Mouse (Mus musculus) right cerebral cortex, adult 18-20 months (tissue): ENCODE data around the gene Figla.

ENCODE experiments used
- DNase-seq: peaks from one replicate; pipeline ENCODE4 v3.0.0; 2022; ENCODE audit warnings: mixed read lengths

Gene Figla

DNA sequence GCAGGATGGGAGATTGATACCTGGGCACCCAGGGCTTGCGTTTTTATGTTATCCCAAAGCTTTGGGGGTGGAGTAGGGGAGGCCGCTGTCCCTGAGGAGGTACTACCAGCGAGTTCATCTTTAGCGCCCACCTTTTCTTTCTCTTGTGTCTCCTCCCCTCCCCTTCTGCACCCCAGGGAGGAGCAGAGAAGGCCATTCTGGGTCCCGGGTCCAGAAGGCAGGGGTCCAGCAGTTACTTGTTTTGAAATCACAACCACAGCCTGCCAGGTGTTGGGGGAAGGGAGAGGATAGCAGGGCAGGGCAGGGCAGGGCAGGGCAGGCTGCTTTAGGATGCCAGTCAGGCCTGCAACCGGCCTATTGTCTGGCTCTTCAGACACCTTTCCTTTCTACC lies 13.3 kb downstream of the Figla start:
- no peak for DNase-seq

DNA sequence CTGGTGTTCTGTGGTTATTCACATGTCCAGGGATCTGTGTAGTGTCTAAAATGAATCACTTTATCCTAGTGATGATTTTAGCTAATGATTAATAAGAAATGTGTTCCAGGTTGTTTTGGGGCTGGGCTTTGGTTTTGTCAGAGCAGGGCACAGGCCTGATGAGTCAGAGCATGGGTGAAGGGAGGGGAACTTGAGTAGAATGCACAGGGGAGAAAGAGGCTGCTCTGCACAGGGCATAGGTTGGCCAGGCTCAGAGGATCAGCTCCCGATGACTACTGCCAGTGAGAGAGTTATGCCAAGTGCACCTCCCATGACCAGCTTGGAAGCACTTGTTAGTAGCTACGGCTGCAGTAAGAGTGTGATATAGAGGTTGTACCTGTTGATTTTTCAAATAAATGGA lies 15.6 kb downstream of the Figla start:
- no peak for DNase-seq

DNA sequence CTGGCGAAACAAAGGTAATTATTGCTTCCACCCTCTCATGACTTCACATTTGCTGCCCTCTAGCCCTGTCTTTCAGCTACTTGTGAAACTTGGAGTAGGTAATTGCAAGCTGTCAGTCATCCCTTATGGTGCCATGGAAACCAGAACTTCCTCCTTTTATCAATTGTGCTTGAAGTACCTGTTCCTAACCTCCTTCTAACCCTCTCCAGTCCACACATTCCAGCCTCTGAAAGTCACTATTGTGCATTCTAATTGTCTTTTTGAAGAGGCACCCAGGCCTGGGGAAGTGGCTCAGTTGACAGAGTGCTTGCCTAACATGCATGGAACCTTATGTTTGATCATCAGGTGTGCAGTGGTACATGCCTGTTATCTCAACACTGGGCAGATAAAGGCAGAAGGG lies 17.7 kb downstream of the Figla start:
- DNase-seq = no peak

DNA sequence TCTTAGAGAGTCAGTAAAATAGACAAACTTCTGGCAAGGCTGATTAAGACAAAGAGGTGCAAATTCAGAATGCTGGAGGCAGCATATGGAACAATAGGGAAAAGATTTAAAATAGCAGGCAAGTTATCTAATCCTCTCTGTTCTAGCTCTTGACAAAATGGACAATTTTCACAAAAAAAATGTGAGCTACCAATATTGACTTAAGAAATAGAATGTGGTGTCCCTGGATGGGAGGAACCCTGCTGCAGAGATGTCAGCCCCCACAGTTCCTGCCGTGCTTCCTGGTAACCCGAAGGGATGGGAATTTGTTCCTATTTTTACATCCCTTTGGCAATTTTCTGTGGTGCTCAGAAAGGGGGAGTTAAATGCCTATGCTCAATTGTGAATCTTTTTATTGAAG lies 22.9 kb downstream of the Figla start:
- peak; percentile 62 for DNase-seq

DNA sequence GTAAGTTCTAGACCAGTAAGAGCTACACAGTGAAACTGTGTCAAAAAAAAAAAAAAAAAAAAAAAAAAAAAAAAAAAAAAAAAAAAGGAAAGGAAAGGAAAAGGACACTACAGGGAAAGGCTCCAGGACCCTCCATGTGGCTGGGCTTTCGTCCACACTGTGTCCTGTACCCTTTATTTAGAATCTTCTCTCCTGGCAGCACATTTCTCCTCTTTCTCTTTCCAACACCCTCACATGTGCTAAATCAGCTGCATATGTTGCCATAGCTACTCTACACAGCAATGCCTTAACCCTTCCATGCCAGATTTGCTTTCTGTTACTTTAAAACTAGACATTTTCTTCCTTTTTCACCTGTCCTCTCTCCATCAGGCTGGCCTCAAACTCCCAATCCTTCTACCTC lies 24.2 kb downstream of the Figla start:
- DNase-seq = peak; percentile 39

DNA sequence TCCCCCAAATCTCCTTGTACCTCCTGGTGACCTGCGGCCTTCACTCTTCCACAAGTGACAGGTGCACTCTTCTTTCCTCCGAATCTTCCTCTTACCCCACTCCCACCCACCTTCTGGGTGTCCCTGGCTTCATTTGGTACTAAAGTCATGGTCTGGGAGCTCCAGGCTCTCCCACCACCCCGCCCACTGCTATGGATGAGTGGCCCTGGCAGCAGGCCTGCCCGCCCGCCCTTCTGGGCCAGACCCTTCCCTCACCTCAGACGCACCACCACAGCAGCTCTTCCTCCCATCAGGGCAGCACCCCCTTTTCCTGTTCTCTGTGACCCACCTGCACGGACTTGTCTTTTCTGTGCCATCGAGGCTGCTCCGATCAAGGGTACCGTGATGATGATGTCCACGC lies 31.5 kb downstream of the Figla start:
- DNase-seq = no peak

DNA sequence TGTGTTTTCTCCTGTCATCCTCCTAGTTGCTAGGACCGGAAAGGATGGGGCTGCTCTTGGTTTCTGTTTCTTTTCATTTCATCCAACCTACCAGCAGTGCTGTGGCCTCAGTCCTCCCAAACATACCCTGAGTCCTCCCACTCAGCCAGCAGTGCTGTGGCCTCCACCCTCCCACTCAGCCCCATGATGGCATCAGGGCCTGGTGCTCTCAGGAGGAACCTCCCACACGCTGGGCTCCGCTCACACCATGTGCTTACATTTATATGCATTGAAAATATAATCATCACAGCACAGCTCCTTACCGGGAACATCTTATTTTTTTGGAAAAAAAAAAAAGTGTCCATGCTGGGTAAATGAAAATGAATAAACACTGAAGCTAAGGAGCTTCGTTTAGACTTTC lies 32.5 kb downstream of the Figla start:
- peak; percentile 93 for DNase-seq

DNA sequence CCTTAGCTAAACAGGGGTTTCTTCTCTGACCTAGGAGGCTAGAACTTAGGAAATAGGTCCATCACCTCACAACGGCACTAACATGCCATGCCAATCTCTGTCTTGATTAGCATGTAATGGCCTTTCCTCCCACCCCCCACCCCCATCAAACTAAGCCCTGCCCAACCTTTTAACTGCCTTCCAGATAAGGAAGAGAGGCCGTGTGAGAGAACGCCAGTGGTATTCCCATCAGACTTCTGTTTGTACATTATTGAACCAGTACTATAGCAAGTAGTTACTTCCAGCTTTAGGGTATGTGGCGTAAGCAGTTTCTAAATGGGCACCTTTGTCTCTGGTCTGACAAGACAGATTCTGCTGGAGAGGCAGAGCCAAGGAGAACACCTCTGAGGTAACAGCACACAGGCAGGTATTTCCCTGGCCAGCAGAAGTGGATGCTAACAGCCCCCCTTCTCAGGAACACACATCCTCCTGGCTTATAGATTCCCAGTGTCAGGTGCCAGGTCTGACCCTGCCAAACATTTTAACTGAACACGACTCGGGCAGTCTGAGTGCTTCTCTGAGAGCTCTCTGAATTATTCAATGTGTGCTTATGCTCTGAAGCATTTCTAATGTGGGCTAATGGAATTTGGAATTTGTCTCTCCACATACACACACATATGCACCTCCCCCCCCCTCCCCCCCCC lies 34.8 kb downstream of the Figla start:
- no peak for DNase-seq

DNA sequence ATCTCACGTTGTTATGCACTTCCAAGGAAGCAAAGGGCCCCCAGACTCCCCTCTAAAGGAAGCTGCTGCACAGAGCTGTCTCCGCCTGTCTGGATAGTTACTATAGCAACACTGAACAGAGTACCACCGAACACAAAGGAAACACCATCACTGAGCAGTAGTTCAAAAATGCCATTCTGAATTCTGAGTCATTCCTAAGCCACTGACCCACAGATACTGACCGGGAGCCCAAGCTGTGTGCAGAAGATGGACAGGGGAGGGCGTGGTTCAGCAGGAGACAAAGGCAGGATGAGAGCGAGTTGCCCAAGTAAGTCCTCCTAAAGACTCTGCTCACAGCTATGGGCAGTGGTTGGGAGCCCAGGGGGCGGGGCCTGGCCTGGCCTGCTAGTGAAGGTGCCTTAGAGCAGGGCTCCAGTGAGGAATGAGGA lies 36.1 kb downstream of the Figla start:
- DNase-seq = no peak

DNA sequence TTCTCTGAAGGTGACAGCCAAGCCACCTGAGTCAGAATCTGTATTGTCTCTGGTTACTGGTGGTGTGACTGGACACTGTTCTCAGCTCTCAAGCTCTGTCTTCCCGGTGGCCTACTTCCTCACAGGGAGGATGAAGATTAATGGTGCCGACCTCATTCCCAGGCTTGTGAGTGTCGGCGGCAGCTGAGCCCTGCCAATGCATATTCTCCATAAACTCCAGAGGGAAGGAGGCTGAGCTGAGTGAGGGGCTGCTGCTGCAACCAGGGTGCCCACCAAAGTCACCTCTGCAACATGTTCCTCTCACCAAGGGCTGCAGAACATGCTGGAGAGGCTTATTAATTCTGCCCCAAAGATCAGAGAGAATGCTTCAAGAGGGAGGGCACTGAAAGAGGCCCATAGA lies 36.6 kb downstream of the Figla start:
- DNase-seq = no peak

DNA sequence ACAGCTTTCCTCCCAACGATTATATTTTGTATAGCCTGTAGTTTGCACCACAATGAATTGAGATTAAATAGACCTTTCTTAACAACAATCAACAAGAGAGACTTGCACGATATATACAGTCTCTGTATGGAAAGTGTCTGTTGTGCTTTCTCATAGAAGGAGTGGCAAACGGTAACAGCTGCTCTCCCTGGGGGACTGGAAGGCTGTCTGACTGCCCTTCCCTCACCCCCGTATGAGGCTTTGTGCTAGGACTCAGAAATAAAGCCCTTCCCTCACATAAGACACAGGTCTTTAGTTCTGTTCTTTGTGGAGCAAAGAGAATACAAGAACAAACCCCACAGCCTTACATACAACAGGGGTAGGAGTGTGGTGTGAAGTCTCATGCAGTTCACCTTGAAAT lies 37.1 kb downstream of the Figla start:
- DNase-seq = no peak

DNA sequence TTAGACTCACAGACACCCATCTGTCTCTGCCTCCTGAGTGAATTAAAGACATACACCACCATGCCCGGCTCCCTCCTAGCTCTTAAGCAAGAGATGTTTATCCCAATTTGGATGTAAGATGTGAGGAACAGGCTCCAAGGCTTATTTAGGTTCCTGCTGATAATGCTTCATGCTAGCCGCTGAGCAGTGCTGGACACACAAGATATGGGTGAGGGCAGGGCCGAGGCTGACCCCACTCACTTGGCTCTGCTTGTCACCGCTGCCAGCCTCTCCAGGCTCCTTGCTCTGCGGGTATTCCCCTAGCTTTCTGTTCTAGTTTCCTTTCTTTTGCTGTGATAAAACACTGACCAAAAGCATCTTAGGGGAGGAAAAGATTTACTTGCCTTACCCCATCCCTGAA lies 37.6 kb downstream of the Figla start:
- no peak for DNase-seq

DNA sequence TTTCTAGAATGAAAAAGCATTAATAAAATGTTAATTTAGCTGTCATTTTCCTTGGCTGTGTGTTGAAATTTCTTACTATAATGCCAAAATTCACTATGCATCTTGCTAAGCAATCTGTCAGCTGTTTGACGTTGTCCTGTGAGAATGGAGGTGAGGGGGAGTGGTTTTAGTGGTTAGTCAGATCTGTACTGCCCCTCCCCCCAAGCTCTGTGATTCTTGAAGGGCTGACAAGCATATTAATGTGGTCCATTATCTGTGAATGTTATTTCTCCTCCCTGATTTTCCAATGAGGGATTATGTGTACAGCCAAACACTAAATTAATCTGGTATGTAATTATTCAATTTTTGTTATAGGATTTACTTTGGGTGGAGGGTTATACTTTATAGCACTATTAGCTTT lies 42.5 kb downstream of the Figla start:
- DNase-seq = no peak

DNA sequence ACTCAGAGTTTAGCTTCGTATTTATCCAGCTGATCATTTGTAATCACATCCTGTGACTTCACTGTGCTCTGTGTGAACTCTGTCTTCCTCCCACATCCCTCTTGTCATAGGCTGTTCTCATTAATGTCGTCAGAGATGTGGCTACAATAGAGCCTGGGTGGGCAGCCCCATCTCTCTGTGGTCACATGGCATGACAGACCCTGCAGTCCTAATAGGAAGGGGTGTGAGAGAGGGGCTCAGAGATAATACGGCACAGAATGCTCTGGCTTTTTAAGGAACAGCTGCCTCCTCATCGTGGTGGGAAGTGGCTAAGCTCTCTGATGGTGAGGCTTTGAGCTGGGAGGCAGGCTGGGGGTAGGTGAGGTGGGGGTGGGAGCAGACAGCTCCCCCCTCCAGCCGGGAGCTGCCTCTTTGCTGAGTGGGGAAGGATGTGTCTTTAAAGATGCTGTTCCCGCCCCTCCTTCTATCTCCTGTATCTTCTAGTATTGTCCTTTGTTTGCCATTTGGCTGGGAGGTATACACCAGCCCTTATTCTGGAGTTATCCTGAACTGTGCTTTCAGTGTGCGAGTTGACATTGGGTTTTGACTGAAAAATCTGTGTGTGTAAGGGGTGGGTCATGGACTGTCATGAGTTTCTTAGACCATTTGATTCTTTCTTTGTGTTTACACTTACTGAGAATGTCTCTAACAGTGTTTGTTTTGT lies 43.3 kb downstream of the Figla start:
- DNase-seq = peak; percentile 47

DNA sequence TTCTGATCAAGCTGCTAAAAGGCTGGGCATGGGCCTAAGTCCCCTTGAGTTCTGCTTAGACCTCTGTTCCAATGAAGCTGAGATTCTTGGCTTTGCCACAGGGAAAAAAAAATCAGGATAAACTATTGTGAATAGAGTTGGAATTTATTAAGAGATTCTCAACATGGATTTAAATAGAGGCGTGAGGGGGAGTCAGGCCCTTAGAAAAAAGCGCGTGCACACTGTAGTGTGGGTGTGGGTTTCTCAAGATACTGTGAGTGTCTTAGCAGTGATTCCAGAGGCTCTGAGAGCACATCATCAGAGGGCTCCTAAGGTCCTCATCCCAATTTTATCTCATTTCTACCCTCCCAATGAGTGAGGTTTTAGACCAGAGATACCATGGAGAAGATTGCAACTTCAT lies 44.2 kb downstream of the Figla start:
- no peak for DNase-seq

DNA sequence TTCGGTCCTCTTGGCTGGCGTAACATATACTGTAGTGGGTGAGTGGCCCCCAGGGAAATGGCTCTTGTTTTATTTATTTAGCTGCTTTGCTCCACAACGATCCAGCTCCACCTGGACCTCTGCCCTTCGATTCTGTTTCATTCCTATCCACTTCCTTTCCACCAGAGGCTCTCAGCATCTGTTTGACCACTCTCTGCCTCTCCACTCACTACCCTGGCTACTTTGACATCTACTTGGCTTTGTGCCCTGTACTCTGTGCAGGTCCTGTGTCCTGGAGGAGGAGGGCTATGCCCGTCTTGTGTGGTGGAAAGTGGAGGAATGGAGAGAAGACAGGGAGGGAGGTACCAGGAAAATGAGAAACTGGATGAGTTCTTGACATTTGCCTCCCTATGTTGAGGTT lies 46.3 kb downstream of the Figla start:
- no peak for DNase-seq

DNA sequence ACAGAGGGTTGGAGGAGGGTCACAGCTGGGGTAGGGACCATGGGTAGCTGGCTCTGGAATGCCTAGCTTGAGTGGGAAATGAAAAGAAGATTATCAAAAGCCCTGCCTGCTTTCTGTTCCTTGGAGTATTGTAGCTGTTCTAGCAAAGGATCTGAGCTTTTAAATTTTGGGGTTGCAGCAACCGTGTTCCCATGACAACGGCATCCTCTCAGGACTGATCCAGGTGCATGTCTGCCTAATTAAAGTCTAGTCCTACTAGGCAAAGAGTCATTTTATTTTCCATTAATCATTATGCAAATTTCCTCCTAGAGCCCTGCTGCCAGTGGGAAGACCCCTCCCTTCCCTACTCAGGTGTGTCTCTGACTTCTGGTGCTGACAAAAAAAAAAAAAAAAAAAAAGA lies 46.7 kb downstream of the Figla start:
- DNase-seq = no peak

DNA sequence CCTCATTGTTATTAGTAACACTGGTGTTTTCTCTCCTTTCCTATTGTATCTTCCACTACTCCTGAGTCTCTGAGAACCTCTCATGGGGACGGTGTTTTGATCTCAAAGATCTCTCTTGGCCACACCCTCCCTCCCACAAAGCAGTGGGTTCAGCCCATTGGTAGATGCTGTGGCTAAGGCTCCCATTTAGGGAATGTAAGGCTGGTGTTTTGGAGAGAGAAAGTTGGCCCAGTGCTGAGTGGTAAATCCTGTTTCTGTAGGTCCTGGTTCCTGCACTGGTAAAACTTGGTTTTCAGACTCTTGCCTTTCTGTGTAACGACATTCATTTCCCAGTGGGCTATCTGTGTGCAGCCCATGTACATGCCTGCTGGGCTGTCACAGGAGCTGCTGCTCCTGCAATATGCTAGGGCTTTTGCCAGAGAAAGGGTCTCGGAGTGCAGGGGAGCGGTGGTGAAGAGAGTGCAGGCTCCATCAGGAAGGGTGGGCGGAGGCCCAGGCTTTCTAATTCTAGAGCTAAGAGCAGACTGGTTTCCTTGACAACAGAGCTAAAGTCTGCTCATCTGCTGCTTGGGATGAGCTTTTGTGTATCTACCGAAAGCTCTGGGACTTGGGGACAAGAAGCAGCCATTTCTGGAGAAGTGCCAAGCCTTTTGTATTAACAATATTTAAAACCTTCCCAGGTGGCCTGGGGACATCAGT lies 48.5 kb downstream of the Figla start:
- peak; percentile 87 for DNase-seq

DNA sequence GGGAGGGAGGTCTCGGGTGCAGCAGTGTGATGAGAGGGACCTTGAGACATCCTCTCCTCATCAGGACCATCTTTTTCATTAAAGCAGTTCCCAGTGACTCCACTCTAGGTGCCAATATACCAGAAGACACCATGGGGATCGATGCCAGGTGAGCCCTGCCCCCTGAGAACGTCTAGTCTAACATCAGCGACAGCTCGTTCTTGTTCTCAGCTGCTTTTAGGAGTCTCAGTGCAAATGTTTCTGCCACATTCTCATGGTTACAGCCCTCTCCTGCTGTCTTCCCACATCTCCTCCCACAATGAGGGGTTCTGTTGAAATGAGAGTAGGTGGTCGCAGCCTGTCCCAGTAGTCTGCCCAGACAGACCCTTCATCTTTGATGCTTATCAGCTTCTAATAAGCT lies 50.8 kb downstream of the Figla start:
- DNase-seq = no peak

DNA sequence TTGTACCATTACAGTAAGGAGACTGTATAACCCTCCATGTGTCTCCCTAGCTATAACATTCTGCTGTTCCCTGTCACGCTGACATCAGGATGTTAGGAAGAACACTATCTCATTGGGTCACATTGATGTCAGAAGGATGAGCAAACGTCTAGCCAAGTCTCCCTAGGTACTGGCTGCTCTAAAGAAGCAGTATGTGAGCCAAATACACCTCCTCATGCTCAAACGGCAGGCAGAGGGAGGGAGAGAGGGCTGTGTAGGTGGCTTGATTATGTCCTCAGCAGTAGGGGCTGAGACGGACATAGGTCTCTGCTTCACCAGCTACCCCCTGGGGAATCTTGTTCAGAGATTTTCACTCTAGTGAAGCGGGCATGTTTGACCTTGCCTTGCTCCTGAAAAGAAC lies 51.2 kb downstream of the Figla start:
- peak; percentile 57 for DNase-seq

DNA sequence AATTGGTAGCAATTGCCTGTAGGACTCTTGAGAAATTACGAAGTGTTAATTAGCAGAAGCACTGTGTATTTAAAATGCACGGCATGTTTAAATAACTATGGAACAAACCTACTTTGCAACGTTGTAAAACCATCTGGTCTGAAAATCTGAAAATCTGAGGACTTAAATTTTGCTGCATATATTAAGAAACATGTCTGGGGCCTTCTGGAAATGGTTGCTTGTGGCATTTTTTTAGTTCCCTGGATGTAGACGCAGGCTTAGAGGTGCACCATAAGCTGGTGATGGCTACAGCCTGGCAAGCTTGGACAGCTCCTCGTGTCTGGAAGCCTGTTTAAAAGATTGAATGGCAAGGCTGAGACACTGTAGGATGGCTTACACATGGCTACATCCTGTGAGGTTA lies 53.0 kb downstream of the Figla start:
- peak; percentile 48 for DNase-seq

DNA sequence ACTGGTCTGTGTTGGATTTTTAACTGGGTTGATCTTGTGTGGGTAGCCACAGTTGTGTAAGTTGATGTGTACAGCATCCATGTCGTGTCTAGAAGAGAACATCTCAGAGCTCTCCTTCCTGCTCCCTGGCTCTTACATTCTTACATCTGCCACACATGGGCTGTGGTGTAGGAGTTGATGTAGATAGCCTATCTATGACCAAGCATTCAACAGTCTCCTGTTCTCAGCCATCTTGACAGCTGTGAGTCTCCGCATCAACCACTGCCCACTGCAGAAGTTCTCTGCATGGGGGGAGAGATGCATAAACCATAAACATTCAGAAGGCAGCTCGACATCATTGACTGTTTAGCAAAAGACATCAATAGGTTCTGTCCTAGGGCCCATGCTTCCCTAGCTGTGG lies 53.9 kb downstream of the Figla start:
- DNase-seq = no peak

DNA sequence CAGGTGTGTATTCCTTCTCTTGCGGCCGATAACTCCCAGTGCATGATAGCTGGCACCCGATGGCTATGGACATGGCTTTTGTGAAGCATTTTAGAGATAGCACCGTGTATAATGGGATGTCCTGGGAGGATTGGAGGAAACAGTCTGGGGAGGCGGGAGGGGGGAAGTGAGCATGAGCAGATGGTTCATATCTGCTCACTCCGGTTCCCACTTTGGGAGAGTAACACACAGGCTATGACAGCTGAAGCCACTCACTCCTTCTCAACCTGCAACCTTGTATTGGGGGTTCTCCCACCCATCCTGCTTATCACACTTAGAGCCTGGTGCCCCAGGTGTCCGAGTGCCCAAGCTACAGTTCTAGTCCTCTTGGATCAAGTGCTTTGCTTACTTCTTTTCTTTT lies 54.3 kb downstream of the Figla start:
- DNase-seq = no peak
